Mouse (Mus musculus) testis, adult 2 months (tissue): Measurements from ENCODE around the gene Sept6. TPM values are rescaled to one million over a fixed set of nuclear protein-coding genes. Genes with fewer than 3 reads are reported as not detected.

Experiments used
- H3K27ac ChIP-seq: fragments of 200-500 bp; 2 replicates; pipeline ENCODE4 v1.5.1; 2012; ENCODE audit warnings: low read depth, low read length; ENCODE audit not compliant: control insufficient read depth, insufficient read depth
- H3K27me3 ChIP-seq: fragments of 200-500 bp; 2 replicates; pipeline ENCODE4 v1.6.1; 2012; ENCODE audit warnings: mild to moderate bottlenecking, low read length, moderate library complexity; ENCODE audit not compliant: control insufficient read depth, insufficient read depth
- H3K36me3 ChIP-seq: fragments of 200-500 bp; 2 replicates; pipeline ENCODE4 v1.6.1; 2012; ENCODE audit warnings: mild to moderate bottlenecking, low read length; ENCODE audit not compliant: control insufficient read depth, insufficient read depth
- H3K4me1 ChIP-seq: fragments of 200-500 bp; 2 replicates; pipeline ENCODE4 v1.6.1; 2012; ENCODE audit warnings: low read length; ENCODE audit not compliant: control insufficient read depth, insufficient read depth
- H3K4me3 ChIP-seq: fragments of 200-500 bp; 2 replicates; pipeline ENCODE4 v1.5.1; 2012; ENCODE audit warnings: low read depth, mild to moderate bottlenecking, low read length, moderate library complexity, mixed read lengths; ENCODE audit not compliant: control insufficient read depth
- CTCF ChIP-seq: fragments of 200-500 bp; IDR thresholded peaks from 2 replicates; pipeline ENCODE4 v1.5.1; 2012; ENCODE audit warnings: low read depth, mild to moderate bottlenecking, inconsistent platforms, low read length, moderate library complexity; ENCODE audit not compliant: control insufficient read depth, insufficient read depth, insufficient replicate concordance
- POLR2A ChIP-seq: fragments of 200-500 bp; IDR thresholded peaks from 2 replicates; pipeline ENCODE4 v1.6.1; 2012; ENCODE audit warnings: low read depth, mild to moderate bottlenecking, inconsistent platforms, low read length, moderate library complexity; ENCODE audit not compliant: control insufficient read depth
- polyA plus RNA-seq: library from polyadenylated mRNA; depleted of rRNA; stranded (reverse); fragments of >200 nt; gene quantifications from 2 replicates; pipeline ENCODE4 v1.2.3, GENCODE M21; 2012

Gene Sept6
- polyA plus RNA-seq, 1 experiment = 17.9 TPM

DNA sequence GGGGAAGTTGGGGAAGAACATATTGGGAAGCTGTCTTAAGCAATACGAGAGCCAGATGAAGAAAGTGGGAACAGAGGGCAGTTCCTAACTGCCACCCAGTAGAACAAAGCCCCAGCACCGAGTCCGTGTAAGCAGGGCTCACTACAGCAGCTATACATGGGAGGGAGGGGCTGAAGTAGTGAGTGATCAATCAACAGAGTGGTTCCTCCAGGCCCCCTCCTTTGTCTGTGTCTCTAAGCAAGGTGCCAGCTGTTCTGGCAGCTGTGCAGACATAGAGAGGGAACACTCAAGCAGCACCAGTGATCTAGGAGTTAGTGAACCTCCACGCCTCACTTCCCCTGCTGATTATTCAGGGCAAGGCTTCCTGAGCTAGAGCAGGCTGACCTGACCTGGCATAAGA, 61.9 kb downstream of the Sept6 start:
- Histone ChIP-seq H3K36me3 (no peaks in the 10 kb centered on the region), H3K27ac (no peak overlapping the region), H3K4me3 (no peak overlapping the region), H3K27me3 (no peaks in the 10 kb centered on the region), H3K4me1 (no peaks in the 10 kb centered on the region)
- TF ChIP-seq POLR2A (no peak), CTCF (no peak)

DNA sequence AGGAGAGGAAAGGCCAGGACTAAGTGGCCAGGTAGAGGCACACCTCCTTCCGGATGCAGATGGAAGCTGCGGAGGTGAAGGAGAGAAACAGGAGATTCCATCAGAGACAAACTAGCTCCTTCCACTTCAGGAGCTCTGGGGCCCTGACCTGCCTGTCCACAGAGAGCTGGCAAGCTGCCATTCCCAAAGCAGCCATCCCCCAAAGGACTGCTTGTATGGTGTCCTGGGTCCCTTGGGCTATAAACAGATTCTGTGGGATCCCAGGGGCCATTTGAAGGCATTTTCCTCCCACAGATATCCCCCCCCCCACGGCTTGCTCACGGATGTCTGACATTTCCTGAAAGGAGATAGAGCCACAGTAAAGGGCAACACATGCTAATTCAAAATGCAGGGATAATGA, 62.8 kb downstream of the Sept6 start:
- no peaks in the 10 kb centered on the region for H3K36me3 ChIP-seq
- TF ChIP-seq CTCF = no peak
- H3K4me1 ChIP-seq = no peaks in the 10 kb centered on the region
- H3K27ac ChIP-seq = no peak overlapping the region
- no peaks in the 10 kb centered on the region for H3K27me3 ChIP-seq
- no peak overlapping the region for H3K4me3 ChIP-seq

DNA sequence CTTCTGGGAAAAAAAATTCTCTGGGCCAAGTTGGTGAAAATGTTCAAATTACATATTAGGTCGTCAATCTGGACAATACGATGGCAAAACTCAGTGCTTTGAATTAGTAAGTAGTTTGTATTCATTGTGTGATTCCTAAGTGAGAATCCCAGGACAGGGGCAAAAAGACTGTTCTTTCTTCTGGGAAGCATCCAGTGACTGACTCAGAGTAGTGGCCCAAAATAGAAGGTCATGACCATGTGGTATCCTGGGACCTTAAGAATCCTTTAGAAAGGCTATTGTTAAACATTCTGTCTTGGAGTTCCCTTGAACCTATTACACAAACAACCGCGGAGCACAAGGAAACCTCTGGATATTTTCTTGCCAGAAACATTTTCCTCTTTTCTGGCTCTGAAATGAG, 70.2 kb downstream of the Sept6 start:
- Histone ChIP-seq H3K27me3 (no peaks in the 10 kb centered on the region), H3K27ac (no peak overlapping the region)

DNA sequence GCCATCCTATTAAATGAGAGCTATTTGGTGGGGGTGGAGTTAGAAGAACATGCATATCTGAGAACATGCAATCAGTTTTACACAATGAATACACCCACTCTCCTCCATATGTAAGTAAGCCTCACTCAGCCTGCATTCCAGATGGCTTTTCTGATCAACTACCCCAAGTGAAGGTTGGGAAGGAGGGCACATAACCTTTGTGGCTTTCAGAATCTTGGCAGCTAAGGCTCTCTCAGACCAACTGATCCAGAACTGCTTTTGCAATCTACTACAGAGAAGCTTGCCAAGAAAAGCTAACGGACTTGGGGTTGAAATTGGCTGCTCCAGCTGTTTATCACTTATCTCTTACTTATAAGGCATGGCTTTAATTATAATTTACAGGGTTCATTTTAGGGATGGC, 73.8 kb downstream of the Sept6 start:
- no peak for TF ChIP-seq CTCF
- no peak for TF ChIP-seq POLR2A
- Histone ChIP-seq H3K27me3 (no peaks in the 10 kb centered on the region), H3K4me3 (no peak overlapping the region), H3K4me1 (no peaks in the 10 kb centered on the region), H3K27ac (no peak overlapping the region), H3K36me3 (no peaks in the 10 kb centered on the region)

More for the DNA sequence above, 70.2 kb downstream of the Sept6 start:
- Histone ChIP-seq H3K4me1 (no peaks in the 10 kb centered on the region), H3K4me3 (no peak overlapping the region), H3K36me3 (no peaks in the 10 kb centered on the region)
- no peak for TF ChIP-seq CTCF
- TF ChIP-seq POLR2A = no peak

DNA sequence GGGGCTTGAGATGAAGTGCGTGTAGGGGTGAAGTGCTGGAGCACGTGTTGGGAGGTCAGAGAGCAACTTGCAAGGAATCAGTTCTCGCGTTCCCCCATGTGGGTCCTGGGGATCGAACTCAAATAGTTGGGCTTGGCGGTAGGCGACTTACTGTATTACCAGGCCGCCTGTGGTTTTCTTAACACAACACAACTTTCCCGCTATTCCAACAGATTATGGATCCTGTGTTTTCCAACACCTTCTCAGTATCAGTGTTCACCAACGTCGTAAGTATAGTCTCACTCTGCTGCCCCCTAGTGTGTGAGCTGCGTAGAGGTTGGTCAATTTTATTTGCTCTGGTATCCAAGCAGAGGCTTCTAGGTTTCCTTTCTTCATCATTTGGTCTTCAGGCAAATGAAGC, 80.3 kb downstream of the Sept6 start:
- Histone ChIP-seq H3K27me3 (no peaks in the 10 kb centered on the region), H3K4me3 (no peak overlapping the region), H3K27ac (no peak overlapping the region), H3K4me1 (no peaks in the 10 kb centered on the region; the same call in 1 of the 2 replicates), H3K36me3 (no peaks in the 10 kb centered on the region)
- TF ChIP-seq POLR2A (no peak), CTCF (no peak)

DNA sequence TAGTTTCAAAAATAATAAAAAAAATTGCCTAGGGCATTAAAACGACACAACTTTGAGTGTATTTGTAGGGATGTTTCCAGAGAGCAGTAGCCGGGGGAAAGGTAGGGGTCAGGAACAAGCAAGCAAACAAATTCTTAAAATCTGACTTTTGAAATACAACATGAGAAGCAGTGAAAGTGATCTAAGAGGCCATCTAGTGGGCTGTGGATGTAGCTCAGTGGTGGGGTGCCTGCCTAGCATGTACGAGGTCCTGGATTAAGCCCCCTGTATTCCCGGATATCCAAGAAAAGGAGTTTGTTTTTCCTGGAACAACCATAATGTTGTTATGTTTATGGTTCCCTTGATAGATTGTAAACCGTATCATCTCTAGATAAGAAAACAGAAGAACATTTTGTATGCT, 85.1 kb downstream of the Sept6 start:
- peaks cover 3% of the 10 kb centered on the region; the same call in 1 of the 2 replicates for H3K4me1 ChIP-seq
- TF ChIP-seq CTCF = no peak
- TF ChIP-seq POLR2A = no peak
- no peak overlapping the region for H3K4me3 ChIP-seq
- H3K27ac ChIP-seq = no peak overlapping the region
- no peaks in the 10 kb centered on the region for H3K27me3 ChIP-seq
- H3K36me3 ChIP-seq = no peaks in the 10 kb centered on the region

DNA sequence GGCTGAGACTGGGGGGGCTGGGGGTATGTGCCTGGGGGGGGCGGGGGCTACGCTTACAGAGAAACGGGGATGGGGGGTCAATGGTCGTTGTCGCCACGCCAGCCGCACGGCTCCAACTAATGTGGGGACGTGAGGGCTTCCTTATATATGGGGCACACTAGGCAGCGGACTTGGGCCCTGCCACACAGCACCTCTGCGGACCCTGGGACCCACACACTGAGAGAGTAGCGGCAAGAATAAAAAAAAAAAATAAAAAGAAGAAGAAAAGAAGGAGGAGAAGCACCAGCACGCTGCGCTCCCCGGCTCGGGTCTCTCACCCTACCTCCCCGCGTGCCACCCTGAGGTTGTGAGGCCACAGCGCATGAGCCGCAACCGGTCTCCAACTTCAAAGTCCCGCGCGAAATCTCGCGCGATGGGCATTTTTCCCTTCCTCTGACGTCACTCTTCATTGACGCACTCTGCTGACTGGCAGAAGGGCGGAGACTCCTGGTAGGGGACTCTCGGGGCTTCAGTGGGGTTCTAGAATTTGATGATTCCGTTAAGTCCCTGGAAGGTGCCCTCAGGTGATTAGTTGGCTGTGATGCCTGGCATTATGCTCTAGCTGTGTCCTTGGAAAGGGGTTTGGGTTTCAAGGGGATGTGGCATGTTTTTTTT, 88.4 kb downstream of the Sept6 start:
- H3K4me1 ChIP-seq = 0 out of 2 replicates have a peak, but pooled peaks cover 3% of the 10 kb centered on the region
- peak overlapping the region; percentile 74 for H3K27ac ChIP-seq
- H3K27me3 ChIP-seq = no peaks in the 10 kb centered on the region
- no peaks in the 10 kb centered on the region for H3K36me3 ChIP-seq
- H3K4me3 ChIP-seq = peak overlapping the region; percentile 84
- TF ChIP-seq CTCF (no peak), POLR2A (peak; percentile 83)
